Mouse (Mus musculus): ENCODE measurements around the gene Slc12a1. TPM values are rescaled to one million over a fixed set of nuclear protein-coding genes. Genes with fewer than 3 reads are reported as not detected.
A peak's percentile ranks its signal among the peaks of the same experiment; 100 is the strongest.
"Not testable (repeated sequence)": the region's sequence is repeated elsewhere in the genome, so short reads cannot be mapped to it uniquely, and the experiment has no call there.

The Slc12a1 gene
- not detected in 2 replicates for total RNA-seq (2021)
- long read RNA-seq, experiment 1 = 0 reads
- long read RNA-seq, experiment 2 = 0 reads

- DNase-seq = no peak
Measured at GRCm38 (mm10) chr2:125152388-125152787, at the start of gene Slc12a1. Gene Slc12a1 (plus strand): TSS chr2:125152505.

GRCm38 (mm10) chr2:125104491-125104890 lies 47.8 kb upstream of the Slc12a1 start:
- not testable (repeated sequence) for DNase-seq

- DNase-seq = not testable (repeated sequence)
Measured at GRCm38 (mm10) chr2:125106536-125106935, 45.8 kb upstream of the Slc12a1 start.

- no peak for DNase-seq
Measured at GRCm38 (mm10) chr2:125119381-125120110, 32.8 kb upstream of the Slc12a1 start.

GRCm38 (mm10) chr2:125122288-125122623 lies 30.0 kb upstream of the Slc12a1 start:
- no peak for DNase-seq

GRCm38 (mm10) chr2:125122624-125123476 lies 29.5 kb upstream of the Slc12a1 start:
- peak; percentile 69 for DNase-seq

- peak; percentile 90 for DNase-seq
Measured at GRCm38 (mm10) chr2:125123477-125123852, 28.8 kb upstream of the Slc12a1 start, which contains the start of gene Myef2. Gene Myef2 (minus strand): TSS chr2:125123661.

GRCm38 (mm10) chr2:125125824-125126223 lies 26.5 kb upstream of the Slc12a1 start:
- DNase-seq = no peak

- DNase-seq = no peak
Measured at GRCm38 (mm10) chr2:125126792-125127191, 25.5 kb upstream of the Slc12a1 start.

GRCm38 (mm10) chr2:125134113-125134512 lies 18.2 kb upstream of the Slc12a1 start:
- DNase-seq = no peak

- DNase-seq = peak; percentile 93
Measured at GRCm38 (mm10) chr2:125135903-125136811, 16.1 kb upstream of the Slc12a1 start, which contains the start of gene Ctxn2. Gene Ctxn2 (plus strand): TSS chr2:125136692.

GRCm38 (mm10) chr2:125136846-125137245 lies 15.5 kb upstream of the Slc12a1 start:
- DNase-seq = no peak

GRCm38 (mm10) chr2:125142336-125142735 lies 10.0 kb upstream of the Slc12a1 start:
- no peak for DNase-seq

GRCm38 (mm10) chr2:125154294-125154693 lies 2.0 kb downstream of the Slc12a1 start:
- no peak for DNase-seq

- no peak for DNase-seq
Measured at GRCm38 (mm10) chr2:125155504-125155903, 3.2 kb downstream of the Slc12a1 start.

GRCm38 (mm10) chr2:125162012-125162470 lies 9.7 kb downstream of the Slc12a1 start:
- no peak for DNase-seq

- DNase-seq = no peak
Measured at GRCm38 (mm10) chr2:125178225-125178798, 26.0 kb downstream of the Slc12a1 start.

- DNase-seq = no peak
Measured at GRCm38 (mm10) chr2:125187904-125188303, 35.6 kb downstream of the Slc12a1 start.

GRCm38 (mm10) chr2:125189197-125189596 lies 36.9 kb downstream of the Slc12a1 start:
- DNase-seq = peak; percentile 69

GRCm38 (mm10) chr2:125192905-125193304 lies 40.6 kb downstream of the Slc12a1 start:
- DNase-seq = no peak

GRCm38 (mm10) chr2:125196771-125197170 lies 44.5 kb downstream of the Slc12a1 start:
- DNase-seq = no peak

Data from adrenal gland, postnatal 14 days (tissue).